Mouse (Mus musculus) ES-Bruce4 (cell line): ENCODE measurements around the gene Plekhf1. TPM values are rescaled to one million over a fixed set of nuclear protein-coding genes. Genes with fewer than 3 reads are reported as not detected.
A peak's percentile ranks its signal among the peaks of the same experiment; 100 is the strongest.

Experiments used
- H3K27ac ChIP-seq: 2 replicates; pipeline ENCODE4 v1.5.1; 2012; ENCODE audit warnings: low read length, inconsistent platforms; ENCODE audit not compliant: insufficient read depth
- H3K27me3 ChIP-seq: 2 replicates; pipeline ENCODE4 v1.6.1; 2012; ENCODE audit warnings: mild to moderate bottlenecking, low read length, inconsistent platforms; ENCODE audit not compliant: control insufficient read depth, poor library complexity, insufficient read depth, severe bottlenecking
- H3K36me3 ChIP-seq: 2 replicates; pipeline ENCODE4 v1.6.1; 2012; ENCODE audit warnings: inconsistent platforms, mild to moderate bottlenecking, low read length, moderate library complexity; ENCODE audit not compliant: control insufficient read depth, poor library complexity, insufficient read depth, severe bottlenecking
- H3K4me1 ChIP-seq: one replicate; pipeline ENCODE4 v1.8.1; 2011; ENCODE audit warnings: low read length; ENCODE audit not compliant: control insufficient read depth, insufficient read depth
- H3K4me3 ChIP-seq: 2 replicates; pipeline ENCODE4 v1.5.1; 2011; ENCODE audit warnings: low read depth, mild to moderate bottlenecking, low read length
- H3K9ac ChIP-seq: 2 replicates; pipeline ENCODE4 v1.6.1; 2012; ENCODE audit warnings: low read depth, mild to moderate bottlenecking, inconsistent platforms; ENCODE audit not compliant: poor library complexity, severe bottlenecking
- H3K9me3 ChIP-seq: replicated peaks from 2 replicates; pipeline ENCODE4 v1.6.1; 2012; ENCODE audit warnings: mild to moderate bottlenecking, low read length, inconsistent platforms; ENCODE audit not compliant: control insufficient read depth, poor library complexity, insufficient read depth, severe bottlenecking
- CTCF ChIP-seq: IDR thresholded peaks from one replicate; pipeline ENCODE4 v1.8.1; 2011; ENCODE audit warnings: low read depth, low read length
- EP300 ChIP-seq: IDR thresholded peaks from 2 replicates; pipeline ENCODE4 v1.6.1; 2011; ENCODE audit warnings: low read depth, low read length; ENCODE audit not compliant: insufficient read depth
- POLR2A ChIP-seq: IDR thresholded peaks from one replicate; pipeline ENCODE4 v1.8.1; 2011; ENCODE audit warnings: low read length; ENCODE audit not compliant: insufficient read depth
- polyA plus RNA-seq: library from polyadenylated mRNA; stranded (reverse); fragments of >200 nt; gene quantifications from 2 replicates; pipeline ENCODE4 v1.2.4, GENCODE M21; 2011; ENCODE audit warnings: low read depth; ENCODE audit not compliant: missing spikeins, insufficient read depth, insufficient read length

Plekhf1 gene
- polyA plus RNA-seq, 1 experiment: 1.5 TPM

GRCm38 (mm10) chr7:38236400-38237105 is 8.7 kb upstream of the Plekhf1 start:
- Histone ChIP-seq H3K9me3 (no peaks in the 10 kb centered on the region), H3K9ac (no peak overlapping the region; the same call in 1 of the 2 replicates), H3K27me3 (no peaks in the 10 kb centered on the region), H3K36me3 (no peaks in the 10 kb centered on the region), H3K27ac (no peak overlapping the region), H3K4me1 (no peaks in the 10 kb centered on the region), H3K4me3 (peak overlapping the region; percentile 17; the same call in 1 of the 2 replicates)
- TF ChIP-seq CTCF (no peak), POLR2A (no peak), EP300 (no peak)

GRCm38 (mm10) chr7:38230285-38230684 is 2.5 kb upstream of the Plekhf1 start:
- TF ChIP-seq POLR2A (no peak), EP300 (no peak), CTCF (no peak)
- peak overlapping the region; percentile 28; the same call in 1 of the 2 replicates for H3K4me3 ChIP-seq
- no peaks in the 10 kb centered on the region for H3K9me3 ChIP-seq
- no peak overlapping the region for H3K27ac ChIP-seq
- H3K9ac ChIP-seq: no peak overlapping the region
- H3K36me3 ChIP-seq: no peaks in the 10 kb centered on the region
- peaks cover 4% of the 10 kb centered on the region for H3K4me1 ChIP-seq
- no peaks in the 10 kb centered on the region for H3K27me3 ChIP-seq

GRCm38 (mm10) chr7:38228329-38228728 is 513 bp upstream of the Plekhf1 start:
- Histone ChIP-seq H3K36me3 (no peaks in the 10 kb centered on the region), H3K9me3 (no peaks in the 10 kb centered on the region), H3K9ac (peak overlapping the region; percentile 67), H3K4me3 (peak overlapping the region; percentile 81), H3K4me1 (peaks cover 7% of the 10 kb centered on the region), H3K27ac (no peak overlapping the region), H3K27me3 (no peaks in the 10 kb centered on the region)
- TF ChIP-seq CTCF (no peak), POLR2A (no peak), EP300 (no peak)

- Histone ChIP-seq H3K27ac (peak overlapping the region; percentile 84), H3K9ac (peak overlapping the region; percentile 67), H3K4me3 (peak overlapping the region; percentile 85), H3K9me3 (no peaks in the 10 kb centered on the region), H3K36me3 (no peaks in the 10 kb centered on the region), H3K27me3 (no peaks in the 10 kb centered on the region), H3K4me1 (peaks cover 7% of the 10 kb centered on the region)
- no peak for TF ChIP-seq POLR2A
- no peak for TF ChIP-seq CTCF
- 0 out of 2 replicates have a peak, but pooled peaks have one; percentile 23 for TF ChIP-seq EP300
These were observed 476 bp downstream of the Plekhf1 start for GRCm38 (mm10) chr7:38227181-38227899.

- Histone ChIP-seq H3K4me3 (no peak overlapping the region), H3K4me1 (peaks cover 7% of the 10 kb centered on the region), H3K36me3 (no peaks in the 10 kb centered on the region), H3K27me3 (no peaks in the 10 kb centered on the region), H3K27ac (peak overlapping the region; percentile 84; the same call in 1 of the 2 replicates), H3K9me3 (no peaks in the 10 kb centered on the region), H3K9ac (peak overlapping the region; percentile 67; the same call in 1 of the 2 replicates)
- TF ChIP-seq EP300 (no peak), CTCF (no peak), POLR2A (no peak)
These were observed 1.6 kb downstream of the Plekhf1 start for GRCm38 (mm10) chr7:38226226-38226625.
